Mouse (Mus musculus): ENCODE measurements around the gene Map1b. TPM values are rescaled to one million over a fixed set of nuclear protein-coding genes. Genes with fewer than 3 reads are reported as not detected.

Gene Map1b
- polyA plus RNA-seq, 1 experiment from 2014 or later: 193 TPM

DNA sequence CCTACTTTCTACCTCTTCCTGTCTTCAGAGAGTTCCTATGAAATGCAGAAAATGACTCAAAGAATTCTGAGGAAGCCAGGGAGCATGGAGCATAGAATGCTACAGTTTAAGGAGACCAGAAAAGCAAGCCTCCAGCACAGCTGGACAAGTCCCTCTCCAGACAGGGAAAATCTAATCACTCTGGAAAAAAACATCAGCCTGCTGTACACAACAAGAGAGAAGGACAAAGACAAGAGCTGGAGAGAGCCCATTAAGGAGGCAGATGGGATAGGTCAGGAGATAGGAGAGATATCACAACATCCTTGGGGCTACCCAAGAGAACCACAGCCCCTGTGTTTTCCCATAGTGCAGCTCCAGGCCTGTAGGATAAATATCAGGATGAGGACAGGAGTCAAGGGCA is 79.3 kb downstream of the Map1b start:
- Histone ChIP-seq H3K9me3 (replicated peaks; ENCODE audit: control insufficient read depth, low read length) (no peaks in the 10 kb centered on the region), H3K27ac (ENCODE audit: low read depth, low read length) (no peak overlapping the region), H3K4me2 (no peak overlapping the region), H3K36me3 (ENCODE audit: control insufficient read depth, insufficient read depth, low read length) (peaks cover 40% of the 10 kb centered on the region), H3K4me1 (ENCODE audit: control insufficient read depth, insufficient read depth, low read length) (no peaks in the 10 kb centered on the region), H3K9ac (ENCODE audit: low read depth, low read length) (no peak overlapping the region), H3K27me3 (ENCODE audit: control insufficient read depth, insufficient read depth, low read length) (no peaks in the 10 kb centered on the region), H3K4me3 (ENCODE audit: low read depth, low read length) (no peak overlapping the region)
- no peak for ATAC-seq (replicated peaks; ENCODE audit: insufficient number of reproducible peaks, low FRiP score, low TSS enrichment)

- H3K4me1 ChIP-seq (ENCODE audit: control insufficient read depth, insufficient read depth, low read length): no peaks in the 10 kb centered on the region
- no peak overlapping the region for H3K9ac ChIP-seq (ENCODE audit: low read depth, low read length)
- H3K4me3 ChIP-seq (ENCODE audit: low read depth, low read length): no peak overlapping the region
- ATAC-seq (replicated peaks; ENCODE audit: insufficient number of reproducible peaks, low FRiP score, low TSS enrichment): no peak
- H3K27ac ChIP-seq (ENCODE audit: low read depth, low read length): no peak overlapping the region
- no peak overlapping the region for H3K4me2 ChIP-seq
- H3K27me3 ChIP-seq (ENCODE audit: control insufficient read depth, insufficient read depth, low read length): no peaks in the 10 kb centered on the region
- H3K9me3 ChIP-seq (replicated peaks; ENCODE audit: control insufficient read depth, low read length): no peaks in the 10 kb centered on the region
- 91% methylated on average over 9 of the region's 9 CpGs for WGBS (ENCODE audit: insufficient replicate concordance)
- H3K36me3 ChIP-seq (ENCODE audit: control insufficient read depth, insufficient read depth, low read length): peaks cover 43% of the 10 kb centered on the region
Observed at GRCm38 (mm10) chr13:99434494-99434893, 81.8 kb downstream of the Map1b start.

DNA sequence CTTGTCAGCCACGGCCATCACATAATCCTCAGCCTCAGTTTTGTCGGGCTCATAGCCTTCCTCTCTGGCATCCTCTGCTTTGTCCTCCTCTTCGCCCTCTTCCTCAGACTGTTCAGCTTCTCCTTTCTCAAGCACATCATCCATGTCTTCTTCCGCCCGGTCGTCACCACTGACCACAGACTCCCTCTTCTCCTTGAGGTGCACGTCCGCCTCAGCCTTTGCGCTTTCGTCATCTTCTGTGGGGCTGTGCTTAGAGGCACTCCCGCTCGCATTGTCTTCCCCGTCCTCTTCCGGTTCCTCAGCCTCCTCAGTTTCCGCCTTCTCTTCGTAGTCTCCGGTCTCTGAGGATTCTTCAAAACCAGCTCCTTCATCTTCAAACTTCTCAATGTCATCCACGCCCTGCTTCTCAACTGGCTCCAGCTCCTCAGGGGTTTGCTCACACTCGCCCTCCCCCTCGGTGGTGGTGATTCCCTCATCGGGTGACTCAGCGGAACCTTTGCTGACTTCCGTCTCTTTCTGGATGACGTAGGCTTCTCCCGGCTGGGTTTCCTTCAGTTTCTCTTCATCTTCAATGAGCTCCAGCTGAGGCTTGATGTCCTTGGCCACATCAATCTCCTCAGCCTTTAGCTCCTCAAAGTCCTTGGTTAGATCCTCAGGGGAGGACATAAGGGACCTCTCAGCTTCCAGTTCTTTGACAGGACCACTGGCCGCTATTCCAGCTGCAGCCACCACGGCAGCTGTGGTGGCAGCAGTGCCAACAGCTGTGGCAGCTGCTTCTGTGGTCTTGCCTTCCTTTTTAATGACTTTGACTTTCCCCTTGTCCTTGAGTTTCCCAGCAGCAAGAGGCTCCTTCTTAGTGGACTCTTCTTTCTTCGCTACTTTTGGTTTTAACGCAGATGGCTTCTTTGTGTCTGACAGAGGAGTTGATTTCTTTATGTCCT is 83.0 kb downstream of the Map1b start:
- ATAC-seq (replicated peaks; ENCODE audit: insufficient number of reproducible peaks, low FRiP score, low TSS enrichment): no peak
- Histone ChIP-seq H3K27me3 (ENCODE audit: control insufficient read depth, insufficient read depth, low read length) (no peaks in the 10 kb centered on the region), H3K27ac (ENCODE audit: low read depth, low read length) (no peak overlapping the region), H3K9ac (ENCODE audit: low read depth, low read length) (no peak overlapping the region), H3K9me3 (replicated peaks; ENCODE audit: control insufficient read depth, low read length) (no peaks in the 10 kb centered on the region), H3K4me3 (ENCODE audit: low read depth, low read length) (no peak overlapping the region), H3K4me2 (no peak overlapping the region), H3K36me3 (ENCODE audit: control insufficient read depth, insufficient read depth, low read length) (peaks cover 48% of the 10 kb centered on the region), H3K4me1 (ENCODE audit: control insufficient read depth, insufficient read depth, low read length) (no peaks in the 10 kb centered on the region)
- 89% methylated on average over 29 of the region's 29 CpGs for WGBS (ENCODE audit: insufficient replicate concordance)

GRCm38 (mm10) chr13:99423581-99423980 is 92.8 kb downstream of the Map1b start:
- Histone ChIP-seq H3K4me2 (no peak overlapping the region), H3K27ac (ENCODE audit: low read depth, low read length) (no peak overlapping the region), H3K4me3 (ENCODE audit: low read depth, low read length) (no peak overlapping the region), H3K36me3 (ENCODE audit: control insufficient read depth, insufficient read depth, low read length) (peaks cover 13% of the 10 kb centered on the region), H3K9me3 (replicated peaks; ENCODE audit: control insufficient read depth, low read length) (no peaks in the 10 kb centered on the region), H3K4me1 (ENCODE audit: control insufficient read depth, insufficient read depth, low read length) (peaks cover 16% of the 10 kb centered on the region), H3K9ac (ENCODE audit: low read depth, low read length) (no peak overlapping the region), H3K27me3 (ENCODE audit: control insufficient read depth, insufficient read depth, low read length) (no peaks in the 10 kb centered on the region)
- whole genome bisulfite sequencing (ENCODE audit: insufficient replicate concordance): 77% methylated on average over 13 of the region's 13 CpGs
- ATAC-seq (replicated peaks; ENCODE audit: insufficient number of reproducible peaks, low FRiP score, low TSS enrichment): no peak

GRCm38 (mm10) chr13:99416601-99417000 is 99.7 kb downstream of the Map1b start:
- no peak for ATAC-seq (replicated peaks; ENCODE audit: insufficient number of reproducible peaks, low FRiP score, low TSS enrichment)
- Histone ChIP-seq H3K9me3 (replicated peaks; ENCODE audit: control insufficient read depth, low read length) (no peaks in the 10 kb centered on the region), H3K27ac (ENCODE audit: low read depth, low read length) (no peak overlapping the region), H3K4me3 (ENCODE audit: low read depth, low read length) (no peak overlapping the region), H3K4me2 (no peak overlapping the region), H3K4me1 (ENCODE audit: control insufficient read depth, insufficient read depth, low read length) (peaks cover 24% of the 10 kb centered on the region), H3K9ac (ENCODE audit: low read depth, low read length) (no peak overlapping the region), H3K36me3 (ENCODE audit: control insufficient read depth, insufficient read depth, low read length) (peaks cover 7% of the 10 kb centered on the region; the same call in 1 of the 2 replicates), H3K27me3 (ENCODE audit: control insufficient read depth, insufficient read depth, low read length) (no peaks in the 10 kb centered on the region)
- 60% methylated on average over 9 of the region's 9 CpGs for WGBS (ENCODE audit: insufficient replicate concordance)

DNA sequence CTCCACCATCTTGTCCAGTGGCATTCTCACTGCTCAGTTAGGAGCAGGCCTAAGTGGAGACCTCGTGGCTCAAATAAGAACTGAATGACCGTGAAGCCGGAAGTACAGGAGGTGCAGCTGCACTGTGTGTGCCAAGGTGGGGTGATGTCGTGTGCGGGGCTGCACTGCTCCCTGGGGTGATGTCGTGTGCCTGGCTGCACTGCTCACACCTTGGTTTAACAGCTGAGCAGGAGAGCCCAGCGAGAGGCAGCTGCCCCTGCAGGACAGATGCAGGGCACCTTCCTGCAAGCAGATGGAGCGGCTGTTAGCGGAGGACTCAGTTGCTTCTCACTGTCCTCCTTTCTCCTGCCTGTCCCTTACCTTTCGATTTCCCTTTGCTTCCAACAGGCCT is 102.0 kb downstream of the Map1b start:
- ATAC-seq (replicated peaks; ENCODE audit: insufficient number of reproducible peaks, low FRiP score, low TSS enrichment): no peak
- no peak overlapping the region for H3K4me2 ChIP-seq
- peaks cover 7% of the 10 kb centered on the region; the same call in 1 of the 2 replicates for H3K36me3 ChIP-seq (ENCODE audit: control insufficient read depth, insufficient read depth, low read length)

GRCm38 (mm10) chr13:99413481-99414351 is 102.6 kb downstream of the Map1b start:
- 0 out of 2 replicates have a peak, but pooled peaks cover 9% of the 10 kb centered on the region for H3K4me1 ChIP-seq (ENCODE audit: control insufficient read depth, insufficient read depth, low read length)
- H3K9ac ChIP-seq (ENCODE audit: low read depth, low read length): no peak overlapping the region
- no peak for ATAC-seq (replicated peaks; ENCODE audit: insufficient number of reproducible peaks, low FRiP score, low TSS enrichment)
- H3K27me3 ChIP-seq (ENCODE audit: control insufficient read depth, insufficient read depth, low read length): no peaks in the 10 kb centered on the region
- H3K36me3 ChIP-seq (ENCODE audit: control insufficient read depth, insufficient read depth, low read length): peaks cover 7% of the 10 kb centered on the region; the same call in 1 of the 2 replicates
- no peak overlapping the region for H3K4me2 ChIP-seq
- H3K27ac ChIP-seq (ENCODE audit: low read depth, low read length): no peak overlapping the region
- WGBS (ENCODE audit: insufficient replicate concordance): 67% methylated on average over 13 of the region's 13 CpGs
- H3K4me3 ChIP-seq (ENCODE audit: low read depth, low read length): no peak overlapping the region
- no peaks in the 10 kb centered on the region for H3K9me3 ChIP-seq (replicated peaks; ENCODE audit: control insufficient read depth, low read length)

More for the DNA sequence above, 102.0 kb downstream of the Map1b start:
- no peak overlapping the region for H3K4me3 ChIP-seq (ENCODE audit: low read depth, low read length)
- H3K4me1 ChIP-seq (ENCODE audit: control insufficient read depth, insufficient read depth, low read length): peaks cover 16% of the 10 kb centered on the region
- no peak overlapping the region for H3K27ac ChIP-seq (ENCODE audit: low read depth, low read length)
- H3K9ac ChIP-seq (ENCODE audit: low read depth, low read length): no peak overlapping the region
- 61% methylated on average over 10 of the region's 10 CpGs for WGBS (ENCODE audit: insufficient replicate concordance)
- no peaks in the 10 kb centered on the region for H3K9me3 ChIP-seq (replicated peaks; ENCODE audit: control insufficient read depth, low read length)
- no peaks in the 10 kb centered on the region for H3K27me3 ChIP-seq (ENCODE audit: control insufficient read depth, insufficient read depth, low read length)

DNA sequence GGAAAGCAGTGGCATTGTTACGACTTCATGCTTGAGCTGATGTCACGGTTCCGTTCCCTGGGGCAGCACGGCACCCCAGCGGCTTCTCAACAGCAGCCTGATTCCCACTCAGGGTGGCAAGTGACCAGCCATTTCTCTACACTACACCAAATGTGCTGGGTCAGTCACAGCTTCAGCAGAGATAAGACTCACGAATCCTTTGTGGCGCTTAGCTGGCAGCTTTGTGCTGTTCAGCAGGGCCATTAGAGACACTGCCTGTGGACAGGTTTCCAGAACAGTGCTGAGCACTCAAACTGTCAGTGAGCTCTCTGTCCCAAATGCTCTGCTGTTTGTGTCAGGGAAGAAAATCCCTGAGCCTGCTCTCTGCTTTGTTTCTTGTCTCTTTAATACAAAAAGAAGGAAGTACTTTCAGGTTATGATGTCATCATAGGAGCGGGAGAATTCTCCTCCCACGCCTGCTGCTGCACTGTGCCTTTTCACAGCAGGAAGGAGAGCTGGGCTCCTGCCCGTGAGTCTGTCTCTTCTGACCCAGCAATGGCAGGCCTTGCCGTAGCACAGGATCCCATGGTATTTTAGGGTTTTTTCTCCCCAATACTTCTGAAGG is 103.8 kb downstream of the Map1b start:
- Histone ChIP-seq H3K9me3 (replicated peaks; ENCODE audit: control insufficient read depth, low read length) (no peaks in the 10 kb centered on the region), H3K4me3 (ENCODE audit: low read depth, low read length) (no peak overlapping the region), H3K4me2 (no peak overlapping the region), H3K9ac (ENCODE audit: low read depth, low read length) (0 out of 2 replicates have a peak overlapping the region, but pooled peaks have one; percentile 6), H3K4me1 (ENCODE audit: control insufficient read depth, insufficient read depth, low read length) (0 out of 2 replicates have a peak, but pooled peaks cover 6% of the 10 kb centered on the region), H3K27ac (ENCODE audit: low read depth, low read length) (peak overlapping the region; percentile 51), H3K36me3 (ENCODE audit: control insufficient read depth, insufficient read depth, low read length) (peaks cover 7% of the 10 kb centered on the region; the same call in 1 of the 2 replicates), H3K27me3 (ENCODE audit: control insufficient read depth, insufficient read depth, low read length) (no peaks in the 10 kb centered on the region)
- no peak for ATAC-seq (replicated peaks; ENCODE audit: insufficient number of reproducible peaks, low FRiP score, low TSS enrichment)
- WGBS (ENCODE audit: insufficient replicate concordance): 49% methylated on average over 11 of the region's 11 CpGs
